Mouse (Mus musculus): ENCODE measurements around the gene Gm14296. TPM values are rescaled to one million over a fixed set of nuclear protein-coding genes. Genes with fewer than 3 reads are reported as not detected.

Gm14296 gene
- total RNA-seq (2023): 1 to 10 TPM in 1 of 2 experiments, under 1 TPM in 1; 0.73 to 1.2 TPM

DNA sequence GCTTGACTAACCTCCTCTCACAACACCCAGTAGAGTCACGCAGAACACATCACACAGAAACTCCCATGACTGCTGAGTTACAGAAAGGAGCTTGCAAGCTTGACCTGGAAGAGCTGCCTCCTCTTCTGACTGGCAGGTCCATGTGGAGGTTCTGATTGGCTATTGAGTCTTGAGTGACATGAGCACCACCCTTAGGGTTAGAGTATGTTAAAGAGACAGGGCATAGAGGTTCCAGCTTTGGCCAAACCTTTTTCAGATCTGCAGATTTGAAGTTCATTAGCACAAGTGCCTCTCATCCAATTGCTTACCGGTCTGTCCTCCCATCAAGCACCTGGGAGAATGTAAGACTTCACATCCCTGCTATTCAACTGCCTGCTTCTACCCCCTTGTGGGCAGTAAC lies at the start of gene Gm14296:
Gene Gm14296 (minus strand): TSS at position 101 of the 400 bp plus-strand sequence.

Other genes with a start within 250 kb of the Gm14296 start
- gene Gm14305, start 219.5 kb downstream of the Gm14296 start, total RNA-seq (2023): 1 to 10 TPM; 2.1 to 2.5 TPM
- gene Gm14295, start 129.2 kb downstream of the Gm14296 start, total RNA-seq (2023): under 1 TPM in 1 of 2 experiments, not detected in 1; 0.92 TPM
- not detected for gene Gm14408, start 96.7 kb downstream of the Gm14296 start, total RNA-seq (2023)
- 1 to 10 TPM; 2.4 to 3.5 TPM for gene Gm14419, start 73.1 kb upstream of the Gm14296 start, total RNA-seq (2023)
- gene Gm14401, start 146.5 kb upstream of the Gm14296 start, total RNA-seq (2023): not detected